Mouse (Mus musculus) skeletal muscle tissue, adult 2 months (tissue): ENCODE data around the gene Gm6871.
"Not testable (repeated sequence)": the region's sequence is repeated elsewhere in the genome, so short reads cannot be mapped to it uniquely, and the experiment has no call there.

Experiments used
- DNase-seq: peaks from one replicate; pipeline ENCODE4 v3.0.0-alpha.2; 2012; ENCODE audit warnings: low read depth, low spot score

The Gm6871 gene

GRCm38 (mm10) chr7:41573562-41573961 is at the start of gene Gm6871:
Gene Gm6871 (minus strand): TSS chr7:41573662.
- not testable (repeated sequence) for DNase-seq

- DNase-seq = not testable (repeated sequence)
Observed at GRCm38 (mm10) chr7:41616241-41616640, 42.8 kb upstream of the Gm6871 start.

- no peak for DNase-seq
Observed at GRCm38 (mm10) chr7:41611654-41612053, 38.2 kb upstream of the Gm6871 start.

GRCm38 (mm10) chr7:41599932-41600548 is 26.6 kb upstream of the Gm6871 start:
- DNase-seq = no peak

- peak; percentile 91 for DNase-seq
Observed at GRCm38 (mm10) chr7:41599034-41599813, 25.8 kb upstream of the Gm6871 start, which contains the start of gene 2610021A01Rik. Gene 2610021A01Rik (plus strand): TSS chr7:41599230.

- no peak for DNase-seq
Observed at GRCm38 (mm10) chr7:41598615-41599014, 25.2 kb upstream of the Gm6871 start.

GRCm38 (mm10) chr7:41587831-41588230 is 14.4 kb upstream of the Gm6871 start:
- DNase-seq = not testable (repeated sequence)

GRCm38 (mm10) chr7:41582028-41582427 is 8.6 kb upstream of the Gm6871 start:
- no peak for DNase-seq

- no peak for DNase-seq
Observed at GRCm38 (mm10) chr7:41577956-41578355, 4.5 kb upstream of the Gm6871 start.

GRCm38 (mm10) chr7:41560681-41561080 is 12.8 kb downstream of the Gm6871 start:
- no peak for DNase-seq

- no peak for DNase-seq
Observed at GRCm38 (mm10) chr7:41512672-41513071, 60.8 kb downstream of the Gm6871 start.

- DNase-seq = no peak
Observed at GRCm38 (mm10) chr7:41512207-41512606, 61.3 kb downstream of the Gm6871 start.

GRCm38 (mm10) chr7:41502402-41502801 is 71.1 kb downstream of the Gm6871 start:
- DNase-seq = no peak

- DNase-seq = peak; percentile 9
Observed at GRCm38 (mm10) chr7:41500151-41500934, 73.1 kb downstream of the Gm6871 start.

GRCm38 (mm10) chr7:41499389-41500049 is 73.9 kb downstream of the Gm6871 start, which contains the start of the genes Gm20449 and AW146154:
Gene Gm20449 (minus strand): TSS chr7:41499417.
Gene AW146154 (minus strand): TSS chr7:41499890.
- peak; percentile 85 for DNase-seq

GRCm38 (mm10) chr7:41499018-41499388 is 74.5 kb downstream of the Gm6871 start:
- DNase-seq = not testable (repeated sequence)

GRCm38 (mm10) chr7:41498464-41498863 is 75.0 kb downstream of the Gm6871 start:
- DNase-seq = not testable (repeated sequence)

GRCm38 (mm10) chr7:41497871-41498270 is 75.6 kb downstream of the Gm6871 start:
- DNase-seq = no peak
